Mouse (Mus musculus) liver, postnatal 0 days (tissue): ENCODE data around the gene Ap3b1. TPM values are rescaled to one million over a fixed set of nuclear protein-coding genes. Genes with fewer than 3 reads are reported as not detected.

ENCODE experiments used
- ATAC-seq: fragments of 200-750 bp; cut with Nextera tagmentation; 2 replicates; pipeline ENCODE4 v1.8.0; 2017; ENCODE audit warnings: mild to moderate bottlenecking, moderate library complexity
- DNase-seq: peaks from one replicate; pipeline ENCODE4 v3.0.0-alpha.2; 2016
- H3K27ac ChIP-seq: fragments of 300-500 bp; sonication (generic); 2 replicates; pipeline ENCODE4 v1.5.1; 2014; ENCODE audit warnings: antibody characterized with exemption, moderate library complexity, mild to moderate bottlenecking, low read depth
- H3K27me3 ChIP-seq: fragments of 300-500 bp; sonication (generic); 2 replicates; pipeline ENCODE4 v1.6.1; 2014; ENCODE audit warnings: low read length, control low read depth, mixed read lengths; ENCODE audit not compliant: insufficient read depth
- H3K36me3 ChIP-seq: fragments of 300-500 bp; sonication (generic); replicated peaks from 2 replicates; pipeline ENCODE4 v1.6.1; 2014; ENCODE audit warnings: mild to moderate bottlenecking, control low read depth, low read length, moderate library complexity, mixed read lengths; ENCODE audit not compliant: insufficient read depth
- H3K4me1 ChIP-seq: fragments of 300-500 bp; sonication (generic); 2 replicates; pipeline ENCODE4 v1.6.1; 2014; ENCODE audit warnings: antibody characterized with exemption, mild to moderate bottlenecking, control low read depth; ENCODE audit not compliant: insufficient read depth
- H3K4me2 ChIP-seq: fragments of 300-500 bp; sonication (generic); 2 replicates; pipeline ENCODE4 v1.6.1; 2014; ENCODE audit warnings: low read depth, mild to moderate bottlenecking, low read length, moderate library complexity, mixed read lengths
- H3K4me3 ChIP-seq: fragments of 300-500 bp; sonication (generic); 2 replicates; pipeline ENCODE4 v1.5.1; 2014; ENCODE audit warnings: low read depth, low read length
- H3K9ac ChIP-seq: fragments of 300-500 bp; sonication (generic); replicated peaks from 2 replicates; pipeline ENCODE4 v1.6.1; 2014; ENCODE audit warnings: mild to moderate bottlenecking, moderate library complexity
- H3K9me3 ChIP-seq: fragments of 300-500 bp; sonication (generic); 2 replicates; pipeline ENCODE4 v1.6.1; 2016; ENCODE audit warnings: mild to moderate bottlenecking, control low read depth, low read length, mixed read lengths
- CTCF ChIP-seq: sonication (generic); IDR thresholded peaks from 2 replicates; pipeline ENCODE4 v1.5.1; 2016; ENCODE audit warnings: antibody characterized with exemption, low read depth
- EP300 ChIP-seq: IDR thresholded peaks from 2 replicates; pipeline ENCODE4 v1.6.1; 2016; ENCODE audit warnings: antibody characterized with exemption, low read depth, mild to moderate bottlenecking
- WGBS: fragments of 180-500 bp; shearing (Covaris S2); extraction: QIAGEN DNeasy Blood & Tissue Kit; methylation state at CpG from one replicate; pipeline ENCODE4 v1.1.7; 2014; ENCODE audit not compliant: insufficient replicate concordance; 5-methylcytosine and 5-hydroxymethylcytosine counted together
- polyA plus RNA-seq: library from polyadenylated mRNA; unstranded; fragments of >200 nt; fragmentation: Nextera tagmentation; extraction: Ambion mirVana; gene quantifications from 2 replicates; pipeline ENCODE4 v1.2.1, GENCODE M21; 2015

Gene Ap3b1
- polyA plus RNA-seq, 1 experiment from 2014 or later: 15.1 TPM

DNA sequence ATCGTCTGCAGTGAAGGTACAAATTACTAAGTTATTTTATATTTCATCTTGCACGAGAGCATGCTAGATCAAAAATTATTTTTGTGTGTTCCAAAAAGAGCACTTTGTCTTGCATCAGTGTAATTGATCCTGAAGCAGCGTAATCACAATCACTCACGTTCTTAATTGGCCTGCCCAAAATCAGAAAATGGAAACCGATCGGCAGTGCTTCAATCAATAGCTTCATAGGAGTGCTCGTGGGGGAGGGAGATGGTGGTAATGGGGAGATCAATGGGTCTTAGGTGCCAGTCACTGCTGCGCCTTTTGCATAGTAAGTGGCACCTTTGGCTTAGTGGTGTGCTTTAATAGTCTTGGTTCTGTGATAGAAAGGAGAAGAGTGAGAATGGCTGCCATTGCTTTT is 174.8 kb downstream of the Ap3b1 start:
- Histone ChIP-seq H3K9me3 (no peaks in the 10 kb centered on the region), H3K27ac (no peak overlapping the region), H3K9ac (no peak overlapping the region), H3K4me1 (no peaks in the 10 kb centered on the region), H3K4me3 (no peak overlapping the region), H3K27me3 (no peaks in the 10 kb centered on the region), H3K4me2 (no peak overlapping the region), H3K36me3 (peaks cover 20% of the 10 kb centered on the region)
- DNase-seq (no peak), ATAC-seq (no peak)
- TF ChIP-seq EP300 (no peak), CTCF (no peak)
- WGBS: 89% methylated on average over 8 of the region's 8 CpGs

DNA sequence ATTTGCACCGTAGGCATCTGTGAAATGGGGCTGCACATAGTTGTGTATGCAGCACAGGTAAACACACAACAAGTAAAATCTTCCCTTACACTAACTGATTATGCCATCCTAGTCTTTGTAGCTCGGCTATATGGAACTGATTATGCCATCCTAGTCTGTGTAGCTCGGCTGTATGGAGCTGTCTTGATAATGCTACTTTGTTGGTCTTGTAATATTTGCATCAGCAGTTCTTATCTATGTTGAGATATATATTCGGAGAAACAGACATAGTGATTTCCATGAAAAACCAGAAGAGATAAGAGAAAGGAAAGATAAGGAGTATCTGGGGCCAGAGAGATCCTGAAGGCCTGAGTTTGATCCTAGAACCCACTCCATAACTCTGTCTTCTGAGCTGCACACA is 178.6 kb downstream of the Ap3b1 start:
- H3K9me3 ChIP-seq: no peaks in the 10 kb centered on the region
- H3K4me2 ChIP-seq: no peak overlapping the region
- no peak overlapping the region for H3K27ac ChIP-seq
- ATAC-seq (no peak), DNase-seq (no peak)
- 56% methylated on average over 4 of the region's 4 CpGs for WGBS
- peaks cover 4% of the 10 kb centered on the region; the same call in 1 of the 2 replicates for H3K36me3 ChIP-seq
- H3K9ac ChIP-seq: no peak overlapping the region
- no peak overlapping the region for H3K4me3 ChIP-seq
- H3K27me3 ChIP-seq: no peaks in the 10 kb centered on the region
- H3K4me1 ChIP-seq: no peaks in the 10 kb centered on the region
- TF ChIP-seq EP300: no peak
- no peak for TF ChIP-seq CTCF

DNA sequence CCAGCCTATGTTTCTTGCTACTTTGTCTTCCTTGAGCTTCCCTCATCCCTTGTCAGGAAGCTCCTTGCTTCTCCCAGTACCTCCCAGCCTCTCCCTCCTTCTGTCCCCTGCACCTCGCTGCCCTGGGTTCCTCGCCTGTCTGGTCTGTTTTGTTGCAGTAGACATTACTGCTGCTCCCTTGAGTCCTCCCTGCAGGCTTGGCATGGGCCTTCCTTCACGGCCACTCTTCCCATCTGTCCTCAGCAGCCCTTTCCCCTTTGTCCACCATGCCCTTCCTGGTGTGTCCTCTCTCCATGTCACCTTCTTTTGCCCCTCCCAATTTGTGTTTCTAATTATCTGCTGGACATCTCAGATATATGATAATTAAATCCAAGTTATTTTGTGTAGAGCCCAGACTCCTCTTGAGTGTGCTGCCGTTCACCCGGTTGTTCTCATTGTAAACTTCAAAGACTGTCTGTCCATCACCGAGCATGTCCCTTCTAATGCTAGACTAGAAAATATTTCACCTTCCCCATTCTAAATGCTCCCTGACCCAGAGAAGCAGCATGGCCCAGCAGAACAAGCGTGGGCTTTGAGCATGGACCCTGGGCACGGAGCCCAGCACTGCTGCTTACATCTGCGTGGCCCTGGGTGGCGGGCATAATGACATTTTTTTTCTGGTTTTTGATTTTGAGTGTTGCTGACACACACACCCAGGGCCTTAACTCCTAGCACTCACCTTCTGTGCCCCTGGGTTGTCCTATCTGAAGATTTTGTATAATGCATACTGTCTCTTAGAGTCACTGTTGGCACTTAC is 181.3 kb downstream of the Ap3b1 start:
- DNase-seq (no peak), ATAC-seq (no peak)
- peaks cover 5% of the 10 kb centered on the region; the same call in 1 of the 2 replicates for H3K36me3 ChIP-seq
- no peak overlapping the region for H3K4me2 ChIP-seq
- no peak for TF ChIP-seq EP300
- H3K27me3 ChIP-seq: no peaks in the 10 kb centered on the region
- H3K27ac ChIP-seq: no peak overlapping the region
- no peaks in the 10 kb centered on the region for H3K4me1 ChIP-seq
- no peaks in the 10 kb centered on the region for H3K9me3 ChIP-seq
- no peak overlapping the region for H3K9ac ChIP-seq
- 89% methylated on average over 10 of the region's 10 CpGs for WGBS
- H3K4me3 ChIP-seq: no peak overlapping the region

DNA sequence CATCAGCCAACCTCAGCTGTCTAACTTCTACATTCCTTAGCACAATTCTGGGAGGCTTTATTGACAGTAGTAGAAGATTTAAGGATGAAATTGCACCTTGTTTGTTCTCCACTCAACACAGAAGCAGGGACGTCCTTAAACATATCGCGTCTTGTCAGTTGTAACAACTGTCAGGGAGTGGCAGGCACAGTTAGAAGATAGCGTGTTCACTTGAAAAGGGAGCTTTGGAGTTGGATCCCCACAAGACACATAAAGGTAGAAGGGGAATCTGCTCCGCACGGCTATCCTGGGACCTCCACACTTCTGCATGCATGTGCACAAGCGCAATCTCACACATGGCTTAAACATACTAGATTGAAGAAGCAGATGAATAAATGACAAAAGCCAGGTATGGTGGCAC is 183.3 kb downstream of the Ap3b1 start:
- H3K4me3 ChIP-seq: no peak overlapping the region
- TF ChIP-seq CTCF (no peak), EP300 (no peak)
- no peak overlapping the region for H3K27ac ChIP-seq
- no peaks in the 10 kb centered on the region for H3K4me1 ChIP-seq
- DNase-seq (no peak), ATAC-seq (no peak)
- H3K9me3 ChIP-seq: no peaks in the 10 kb centered on the region
- H3K27me3 ChIP-seq: no peaks in the 10 kb centered on the region
- WGBS: 81% methylated on average over 7 of the region's 7 CpGs
- H3K9ac ChIP-seq: no peak overlapping the region
- H3K4me2 ChIP-seq: no peak overlapping the region
- H3K36me3 ChIP-seq: peaks cover 5% of the 10 kb centered on the region; the same call in 1 of the 2 replicates

DNA sequence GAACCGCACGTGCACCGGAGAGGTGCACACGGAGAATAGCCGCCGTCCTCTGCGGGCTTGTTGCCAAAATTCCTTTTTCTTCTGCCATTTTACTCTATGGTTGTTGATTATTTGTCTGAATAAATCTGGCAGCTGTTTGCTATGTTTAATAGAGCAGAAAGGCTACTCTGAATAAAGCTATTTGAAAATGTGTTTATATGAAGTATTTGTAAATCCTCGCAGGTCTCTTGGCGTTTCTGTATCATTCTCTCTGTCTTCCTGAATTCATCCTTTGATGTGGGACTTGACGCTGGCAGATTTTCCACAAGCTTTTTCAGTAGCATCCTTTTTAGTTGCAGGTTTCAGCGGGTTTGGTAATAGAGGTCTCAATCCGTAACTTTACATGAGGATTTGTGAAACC is 185.5 kb downstream of the Ap3b1 start:
- TF ChIP-seq EP300 (no peak), CTCF (no peak)
- Histone ChIP-seq H3K9ac (no peak overlapping the region), H3K27ac (no peak overlapping the region), H3K4me1 (no peaks in the 10 kb centered on the region), H3K4me2 (no peak overlapping the region), H3K36me3 (peaks cover 8% of the 10 kb centered on the region), H3K4me3 (no peak overlapping the region), H3K27me3 (no peaks in the 10 kb centered on the region), H3K9me3 (no peaks in the 10 kb centered on the region)
- 91% methylated on average over 12 of the region's 12 CpGs for WGBS
- no peak for ATAC-seq
- no peak for DNase-seq

DNA sequence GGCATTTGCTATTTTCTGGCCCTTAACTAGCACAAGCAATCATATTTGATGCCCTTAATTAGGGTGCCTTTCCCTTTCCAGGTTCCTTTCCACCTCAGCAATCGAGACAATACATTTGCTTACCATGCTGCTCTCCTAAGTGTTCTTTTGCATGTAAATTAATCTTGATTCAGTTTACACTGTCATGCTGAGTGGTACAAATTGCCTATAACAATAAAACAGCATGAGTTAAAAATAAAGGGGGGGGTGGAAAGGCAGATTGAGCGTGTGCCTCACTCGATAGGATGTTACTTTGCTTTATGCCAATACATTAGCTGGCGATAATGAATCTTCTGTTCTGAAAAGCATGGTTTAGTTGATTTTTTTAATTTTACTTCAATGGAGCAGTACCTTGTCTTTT is 187.0 kb downstream of the Ap3b1 start:
- ATAC-seq: no peak

More for the DNA sequence above, 187.0 kb downstream of the Ap3b1 start:
- peaks cover 8% of the 10 kb centered on the region for H3K36me3 ChIP-seq
- no peaks in the 10 kb centered on the region for H3K9me3 ChIP-seq
- H3K4me3 ChIP-seq: no peak overlapping the region
- H3K4me2 ChIP-seq: no peak overlapping the region
- TF ChIP-seq EP300: no peak
- TF ChIP-seq CTCF: no peak
- 87% methylated on average over 4 of the region's 4 CpGs for WGBS
- H3K27me3 ChIP-seq: no peaks in the 10 kb centered on the region
- H3K9ac ChIP-seq: no peak overlapping the region
- H3K4me1 ChIP-seq: no peaks in the 10 kb centered on the region
- no peak for DNase-seq
- no peak overlapping the region for H3K27ac ChIP-seq
